Mouse (Mus musculus) midbrain, embryonic 16.5 days (tissue): ENCODE data around the gene Sema3b. TPM values are rescaled to one million over a fixed set of nuclear protein-coding genes. Genes with fewer than 3 reads are reported as not detected.

Source experiments
- ATAC-seq: fragments of 200-750 bp; cut with Nextera tagmentation; 2 replicates; pipeline ENCODE4 v1.8.0; 2017; ENCODE audit warnings: moderate TSS enrichment
- H3K27ac ChIP-seq: fragments of 300-500 bp; sonication (generic); 2 replicates; pipeline ENCODE4 v1.5.1; 2014; ENCODE audit warnings: mild to moderate bottlenecking, low read length, mixed read lengths
- H3K27me3 ChIP-seq: fragments of 300-500 bp; sonication (generic); 2 replicates; pipeline ENCODE4 v1.6.1; 2014; ENCODE audit warnings: low read depth, low read length, mixed read lengths; ENCODE audit not compliant: control insufficient read depth, insufficient read depth
- H3K36me3 ChIP-seq: fragments of 300-500 bp; sonication (generic); 2 replicates; pipeline ENCODE4 v1.6.1; 2014; ENCODE audit warnings: mild to moderate bottlenecking, low read length, moderate library complexity, mixed read lengths; ENCODE audit not compliant: control insufficient read depth, insufficient read depth
- H3K4me1 ChIP-seq: fragments of 300-500 bp; sonication (generic); 2 replicates; pipeline ENCODE4 v1.6.1; 2014; ENCODE audit warnings: mild to moderate bottlenecking, low read length, mixed read lengths; ENCODE audit not compliant: control insufficient read depth, insufficient read depth
- H3K4me2 ChIP-seq: fragments of 300-500 bp; sonication (generic); 2 replicates; pipeline ENCODE4 v1.6.1; 2014; ENCODE audit warnings: mild to moderate bottlenecking, low read length, mixed read lengths
- H3K4me3 ChIP-seq: fragments of 300-500 bp; sonication (generic); 2 replicates; pipeline ENCODE4 v1.5.1; 2014; ENCODE audit warnings: low read depth, mild to moderate bottlenecking, low read length, moderate library complexity, mixed read lengths
- H3K9ac ChIP-seq: fragments of 300-500 bp; sonication (generic); 2 replicates; pipeline ENCODE4 v1.6.1; 2014; ENCODE audit warnings: low read depth, low read length, mixed read lengths
- H3K9me3 ChIP-seq: fragments of 300-500 bp; sonication (generic); replicated peaks from 2 replicates; pipeline ENCODE4 v1.6.1; 2014; ENCODE audit warnings: mild to moderate bottlenecking, low read length, mixed read lengths; ENCODE audit not compliant: control insufficient read depth, poor library complexity, severe bottlenecking
- WGBS: fragments of 180-500 bp; shearing (Covaris S2); extraction: QIAGEN DNeasy Blood & Tissue Kit; methylation state at CpG from one replicate; pipeline ENCODE4 v1.1.7; 2014; 5-methylcytosine and 5-hydroxymethylcytosine counted together
- polyA plus RNA-seq: library from polyadenylated mRNA; unstranded; fragments of >200 nt; fragmentation: Nextera tagmentation; extraction: Ambion mirVana; gene quantifications from 2 replicates; pipeline ENCODE4 v1.2.1, GENCODE M21; 2015

The Sema3b gene
- polyA plus RNA-seq, 1 experiment from 2014 or later, result 3.7 TPM

DNA sequence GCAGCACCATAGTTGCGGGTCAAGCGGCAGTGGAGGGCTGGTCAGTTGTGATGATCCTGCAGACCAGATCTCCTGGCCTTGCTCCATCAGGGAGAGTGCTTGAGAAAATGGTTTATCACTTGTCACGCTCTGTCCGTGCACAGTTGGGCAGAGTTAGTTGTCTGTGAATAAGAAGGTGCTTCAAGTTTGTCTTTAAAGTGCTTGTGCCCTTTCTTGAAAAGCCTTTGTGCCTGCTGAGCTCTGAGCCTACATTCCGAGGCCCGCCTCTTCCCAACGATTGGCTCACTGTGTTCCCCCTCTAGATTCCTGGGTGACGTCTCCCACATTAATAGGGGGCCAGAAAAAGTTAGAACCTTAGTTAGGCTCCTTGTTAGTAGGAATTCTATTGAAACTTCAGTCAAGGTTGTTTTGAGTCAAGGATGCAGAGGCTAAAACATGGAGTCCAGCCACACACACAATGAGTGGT is 57.1 kb downstream of the Sema3b start:
- Histone ChIP-seq H3K9me3 (no peaks in the 10 kb centered on the region), H3K4me2 (peak overlapping the region; percentile 62), H3K4me3 (peak overlapping the region; percentile 32), H3K36me3 (no peaks in the 10 kb centered on the region), H3K4me1 (peaks cover 38% of the 10 kb centered on the region), H3K27me3 (peaks cover 33% of the 10 kb centered on the region), H3K9ac (peak overlapping the region; percentile 51), H3K27ac (no peak overlapping the region)
- ATAC-seq, result no peak
- WGBS, result 10% methylated on average over 8 of the region's 8 CpGs

DNA sequence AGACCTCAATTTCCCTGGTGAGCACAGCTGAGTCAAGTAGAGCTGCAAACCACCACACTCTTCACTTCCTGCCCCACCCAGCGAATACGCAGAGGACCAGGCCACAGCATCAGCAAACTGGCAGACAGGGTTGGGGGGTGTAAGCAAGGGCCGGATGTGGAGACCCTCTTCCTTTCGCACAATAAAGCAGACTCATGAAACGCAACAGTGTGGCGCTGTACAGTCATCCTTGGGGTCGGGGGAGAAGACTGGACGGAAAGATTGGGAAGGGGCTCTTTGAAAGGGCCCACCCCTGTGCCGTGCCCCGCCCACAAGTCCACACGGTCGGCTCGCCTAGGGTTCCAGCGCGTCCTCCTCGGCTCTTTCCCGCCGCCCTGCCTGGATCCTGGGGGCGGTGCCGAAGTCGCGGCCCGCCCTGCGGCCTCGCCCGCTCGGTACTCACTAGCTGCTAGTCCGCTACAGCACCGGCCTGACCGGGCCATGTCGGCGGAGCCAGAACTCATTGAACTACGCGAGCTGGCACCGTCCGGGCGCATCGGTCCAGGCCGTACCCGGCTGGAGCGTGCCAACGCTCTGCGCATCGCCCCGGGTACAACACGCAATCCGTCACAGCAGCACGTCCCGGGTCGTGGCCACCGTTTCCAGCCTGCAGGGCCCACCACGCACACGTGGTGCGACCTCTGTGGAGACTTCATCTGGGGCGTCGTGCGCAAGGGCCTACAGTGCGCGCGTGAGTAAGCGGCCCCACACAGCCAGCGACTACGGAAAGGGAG is 57.7 kb downstream of the Sema3b start, which contains the start of gene Rassf1:
TSS of gene Rassf1 (plus strand) at position 439 of the 773 bp plus-strand sequence.
- H3K4me3 ChIP-seq, result peak within 1 kb of the TSS; percentile 32
- H3K27me3 ChIP-seq, result peaks cover 33% of the 10 kb centered on the region
- peaks cover 37% of the 10 kb centered on the region for H3K4me1 ChIP-seq
- no peaks in the 10 kb centered on the region for H3K36me3 ChIP-seq
- 2% methylated on average over 62 of the region's 63 CpGs for WGBS
- no peak within 1 kb of the TSS for H3K27ac ChIP-seq
- peak within 1 kb of the TSS; percentile 62 for H3K4me2 ChIP-seq
- H3K9ac ChIP-seq, result peak within 1 kb of the TSS; percentile 51
- H3K9me3 ChIP-seq, result no peaks in the 10 kb centered on the region
- no peak for ATAC-seq

DNA sequence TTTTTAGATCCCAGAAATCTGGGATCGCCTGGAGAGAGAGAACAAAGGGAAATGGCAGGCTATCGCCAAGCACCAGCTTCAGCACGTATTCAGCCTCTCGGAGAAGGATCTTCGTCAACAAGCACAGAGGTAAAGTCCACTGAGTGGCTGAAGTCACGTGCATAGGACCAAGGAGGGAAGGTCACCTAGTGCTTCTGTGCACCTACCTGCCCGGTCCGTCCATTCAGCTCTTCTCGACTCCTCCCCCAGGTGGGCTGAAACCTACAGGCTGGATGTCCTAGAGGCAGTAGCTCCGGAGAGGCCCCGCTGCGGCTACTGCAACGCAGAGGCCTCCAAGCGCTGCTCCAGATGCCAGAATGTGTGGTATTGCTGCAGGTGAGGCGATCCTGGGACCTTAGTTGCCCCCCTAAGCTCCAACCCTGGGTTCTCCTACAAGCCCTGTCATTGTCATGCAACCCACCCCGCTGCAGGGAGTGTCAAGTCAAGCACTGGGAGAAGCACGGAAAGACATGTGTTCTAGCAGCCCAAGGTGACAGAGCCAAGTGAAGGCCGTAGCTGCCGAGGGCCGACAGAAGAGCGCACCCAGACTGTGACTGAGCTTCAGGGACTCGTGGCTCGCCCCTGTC is 58.4 kb downstream of the Sema3b start:
- no peak overlapping the region for H3K9ac ChIP-seq
- 23% methylated on average over 23 of the region's 23 CpGs for WGBS
- H3K36me3 ChIP-seq, result no peaks in the 10 kb centered on the region
- H3K4me3 ChIP-seq, result no peak overlapping the region
- H3K4me1 ChIP-seq, result peaks cover 32% of the 10 kb centered on the region
- no peak for ATAC-seq
- peaks cover 33% of the 10 kb centered on the region for H3K27me3 ChIP-seq
- no peaks in the 10 kb centered on the region for H3K9me3 ChIP-seq
- peak overlapping the region; percentile 62 for H3K4me2 ChIP-seq
- no peak overlapping the region for H3K27ac ChIP-seq

DNA sequence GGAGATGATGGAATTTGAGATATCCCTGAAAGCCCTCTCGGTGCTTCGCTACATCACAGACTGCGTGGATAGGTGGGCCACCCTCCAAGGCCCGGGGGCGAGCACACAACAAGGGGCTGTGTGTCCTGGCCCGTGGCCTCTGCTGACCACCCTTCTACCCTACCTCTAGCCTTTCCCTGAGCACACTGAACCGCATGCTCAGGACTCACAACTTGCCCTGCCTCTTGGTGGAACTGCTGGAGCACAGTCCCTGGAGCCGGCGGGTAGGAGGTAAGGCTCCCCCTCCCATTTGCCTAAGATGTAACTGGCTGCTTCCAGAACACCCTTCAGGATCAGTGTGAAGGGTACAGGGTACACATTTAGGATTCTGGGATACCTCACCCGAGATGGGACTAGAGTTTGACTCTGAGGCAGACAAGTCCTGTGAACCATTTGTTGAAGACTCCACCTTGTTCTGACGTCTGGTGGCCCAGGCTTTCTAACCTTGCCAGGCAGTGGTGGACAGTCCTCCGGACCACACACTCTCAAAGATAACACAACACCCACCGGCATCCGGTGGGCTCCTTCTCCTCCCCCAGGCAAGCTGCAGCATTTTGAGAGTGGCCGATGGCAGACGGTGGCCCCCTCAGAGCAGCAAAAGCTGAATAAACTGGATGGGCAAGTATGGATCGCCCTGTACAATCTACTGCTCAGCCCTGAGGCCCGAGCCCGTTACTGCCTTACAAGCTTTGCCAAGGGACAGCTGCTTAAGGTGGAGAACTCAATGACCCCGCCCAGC is 59.5 kb downstream of the Sema3b start:
- Histone ChIP-seq H3K4me1 (peaks cover 28% of the 10 kb centered on the region), H3K4me2 (no peak overlapping the region), H3K27me3 (peaks cover 33% of the 10 kb centered on the region), H3K9me3 (no peaks in the 10 kb centered on the region), H3K4me3 (no peak overlapping the region), H3K27ac (no peak overlapping the region), H3K36me3 (0 out of 2 replicates have a peak, but pooled peaks cover 6% of the 10 kb centered on the region), H3K9ac (no peak overlapping the region)
- no peak for ATAC-seq
- 89% methylated on average over 20 of the region's 20 CpGs for WGBS

DNA sequence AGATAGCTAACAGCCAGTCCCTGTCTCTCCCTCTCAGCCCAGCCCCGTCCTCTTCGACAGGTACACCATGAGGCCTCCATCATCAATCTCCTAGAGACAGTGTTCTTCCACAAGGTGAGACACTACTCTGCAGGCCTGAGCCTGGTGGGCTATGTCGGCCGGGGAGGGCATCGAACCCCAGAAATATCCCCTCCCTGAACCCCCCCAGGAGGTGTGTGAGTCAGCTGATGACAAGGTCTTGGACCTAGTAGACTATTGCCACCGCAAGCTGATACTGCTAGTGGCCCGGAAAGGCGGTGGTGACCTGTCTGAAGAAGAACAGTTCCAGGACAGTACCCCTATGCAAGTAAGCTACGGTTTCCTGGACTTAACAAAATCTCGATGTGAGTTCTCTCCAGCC is 60.2 kb downstream of the Sema3b start:
- H3K27me3 ChIP-seq, result peaks cover 33% of the 10 kb centered on the region
- H3K4me3 ChIP-seq, result no peak overlapping the region
- no peak overlapping the region for H3K27ac ChIP-seq
- no peaks in the 10 kb centered on the region for H3K9me3 ChIP-seq
- ATAC-seq, result no peak
- no peak overlapping the region for H3K4me2 ChIP-seq
- peaks cover 11% of the 10 kb centered on the region; the same call in 1 of the 2 replicates for H3K36me3 ChIP-seq
- H3K9ac ChIP-seq, result no peak overlapping the region
- peaks cover 27% of the 10 kb centered on the region for H3K4me1 ChIP-seq
- 91% methylated on average over 10 of the region's 10 CpGs for WGBS

DNA sequence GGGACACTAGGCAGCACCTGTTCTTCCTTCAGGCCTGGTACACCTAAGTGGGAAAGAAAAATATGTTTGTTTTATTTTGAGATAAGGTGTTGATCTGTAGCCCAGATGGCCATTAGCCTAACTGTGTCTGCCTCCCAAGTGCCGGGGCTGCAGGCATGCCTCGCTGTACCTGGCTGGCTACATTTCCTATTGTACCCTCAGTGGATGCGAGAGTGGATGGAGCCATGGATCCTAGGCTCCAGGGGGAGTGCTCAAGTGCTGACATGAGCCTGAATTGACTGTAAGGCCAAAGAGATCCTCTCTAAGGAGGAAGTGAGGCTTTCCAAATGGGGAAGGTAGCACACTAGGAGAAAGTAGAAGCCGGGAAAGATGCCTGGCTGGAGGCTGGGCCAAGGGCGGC is 61.1 kb downstream of the Sema3b start:
- no peak for ATAC-seq
- Histone ChIP-seq H3K9ac (no peak overlapping the region), H3K27ac (no peak overlapping the region), H3K36me3 (peaks cover 15% of the 10 kb centered on the region; the same call in 1 of the 2 replicates), H3K9me3 (no peaks in the 10 kb centered on the region), H3K4me2 (no peak overlapping the region), H3K4me1 (peaks cover 21% of the 10 kb centered on the region), H3K4me3 (no peak overlapping the region), H3K27me3 (peaks cover 31% of the 10 kb centered on the region)
- 82% methylated on average over 5 of the region's 5 CpGs for WGBS

Other genes with a start within 250 kb of the Sema3b start
- gene Cacna2d2, start 209.6 kb downstream of the Sema3b start, polyA plus RNA-seq, result 9.1 and 9.3 TPM in 2 replicates
- 45.2 and 47.2 TPM in 2 replicates for gene Tmem115, start 75.3 kb downstream of the Sema3b start, polyA plus RNA-seq
- gene Cyb561d2, start 67.0 kb downstream of the Sema3b start, polyA plus RNA-seq, result 44.4 and 50.7 TPM in 2 replicates
- gene Nprl2, start 67.0 kb downstream of the Sema3b start, polyA plus RNA-seq, result 76.2 and 82.2 TPM in 2 replicates
- 3.5 and 6.1 TPM in 2 replicates for gene Zmynd10, start 61.9 kb downstream of the Sema3b start, polyA plus RNA-seq
- 45.3 and 49.4 TPM in 2 replicates for gene Rassf1, start 57.7 kb downstream of the Sema3b start, polyA plus RNA-seq
- 123 and 127 TPM in 2 replicates for gene Tusc2, start 46.0 kb downstream of the Sema3b start, polyA plus RNA-seq
- gene Hyal2, start 41.3 kb downstream of the Sema3b start, polyA plus RNA-seq, result 69.6 and 74.9 TPM in 2 replicates
- gene Hyal1, start 32.3 kb downstream of the Sema3b start, polyA plus RNA-seq, result 7.2 TPM in 2 replicates
- 14.9 and 18.6 TPM in 2 replicates for gene Naa80, start 30.3 kb downstream of the Sema3b start, polyA plus RNA-seq
- 2.0 and 2.4 TPM in 2 replicates for gene Hyal3, start 28.4 kb downstream of the Sema3b start, polyA plus RNA-seq
- gene Ifrd2, start 21.6 kb downstream of the Sema3b start, polyA plus RNA-seq, result 14.6 and 15.4 TPM in 2 replicates
- 278 and 281 TPM in 2 replicates for gene Gnai2, start 26.1 kb upstream of the Sema3b start, polyA plus RNA-seq
- 31.1 and 34.0 TPM in 2 replicates for gene Slc38a3, start 60.3 kb upstream of the Sema3b start, polyA plus RNA-seq
- 1.6 and 2.2 TPM in 2 replicates for gene Gnat1, start 70.5 kb upstream of the Sema3b start, polyA plus RNA-seq
- 16.6 and 19.2 TPM in 2 replicates for gene Sema3f, start 101.2 kb upstream of the Sema3b start, polyA plus RNA-seq
- 239 and 270 TPM in 2 replicates for gene Rbm5, start 161.8 kb upstream of the Sema3b start, polyA plus RNA-seq